Mouse (Mus musculus): ENCODE data around the gene Lats2.

The Lats2 gene

GRCm38 (mm10) chr14:57736141-57736540 lies 22.0 kb downstream of the Lats2 start:
- no peak for DNase-seq

- DNase-seq: no peak
Observed at GRCm38 (mm10) chr14:57732668-57733293, 25.4 kb downstream of the Lats2 start.

GRCm38 (mm10) chr14:57730527-57730926 lies 27.7 kb downstream of the Lats2 start:
- DNase-seq: peak; percentile 82

- DNase-seq: peak; percentile 81
Observed at GRCm38 (mm10) chr14:57729975-57730499, 28.2 kb downstream of the Lats2 start.

GRCm38 (mm10) chr14:57729364-57729763 lies 28.8 kb downstream of the Lats2 start:
- DNase-seq: no peak

- no peak for DNase-seq
Observed at GRCm38 (mm10) chr14:57726172-57726571, 32.0 kb downstream of the Lats2 start.

- no peak for DNase-seq
Observed at GRCm38 (mm10) chr14:57724473-57724872, 33.7 kb downstream of the Lats2 start.

GRCm38 (mm10) chr14:57718245-57718644 lies 39.9 kb downstream of the Lats2 start:
- no peak for DNase-seq

GRCm38 (mm10) chr14:57716601-57717245 lies 41.5 kb downstream of the Lats2 start:
- DNase-seq: no peak

- no peak for DNase-seq
Observed at GRCm38 (mm10) chr14:57712884-57713283, 45.3 kb downstream of the Lats2 start.

GRCm38 (mm10) chr14:57711059-57711458 lies 47.1 kb downstream of the Lats2 start:
- DNase-seq: no peak

GRCm38 (mm10) chr14:57709171-57709570 lies 49.0 kb downstream of the Lats2 start:
- peak; percentile 33 for DNase-seq

- DNase-seq: peak; percentile 27
Observed at GRCm38 (mm10) chr14:57708580-57708979, 49.6 kb downstream of the Lats2 start.

- peak; percentile 46 for DNase-seq
Observed at GRCm38 (mm10) chr14:57707100-57707893, 50.9 kb downstream of the Lats2 start.

GRCm38 (mm10) chr14:57706760-57707099 lies 51.5 kb downstream of the Lats2 start:
- DNase-seq: no peak

GRCm38 (mm10) chr14:57705759-57706158 lies 52.4 kb downstream of the Lats2 start:
- DNase-seq: no peak

GRCm38 (mm10) chr14:57705075-57705474 lies 53.1 kb downstream of the Lats2 start:
- no peak for DNase-seq

- DNase-seq: no peak
Observed at GRCm38 (mm10) chr14:57701915-57702477, 56.2 kb downstream of the Lats2 start.

- DNase-seq: no peak
Observed at GRCm38 (mm10) chr14:57699461-57699970, 58.7 kb downstream of the Lats2 start.

- DNase-seq: no peak
Observed at GRCm38 (mm10) chr14:57699016-57699415, 59.2 kb downstream of the Lats2 start.

GRCm38 (mm10) chr14:57696066-57696465 lies 62.1 kb downstream of the Lats2 start:
- DNase-seq: no peak

GRCm38 (mm10) chr14:57695550-57695949 lies 62.6 kb downstream of the Lats2 start:
- DNase-seq: no peak

GRCm38 (mm10) chr14:57694246-57694645 lies 63.9 kb downstream of the Lats2 start:
- DNase-seq: no peak
